Mouse (Mus musculus) liver, postnatal 0 days (tissue): ENCODE measurements around the gene Nup98. TPM values are rescaled to one million over a fixed set of nuclear protein-coding genes. Genes with fewer than 3 reads are reported as not detected.

ENCODE experiments used
- ATAC-seq: fragments of 200-750 bp; cut with Nextera tagmentation; 2 replicates; pipeline ENCODE4 v1.8.0; 2017; ENCODE audit warnings: mild to moderate bottlenecking, moderate library complexity
- DNase-seq: peaks from one replicate; pipeline ENCODE4 v3.0.0-alpha.2; 2016
- H3K27ac ChIP-seq: fragments of 300-500 bp; sonication (generic); 2 replicates; pipeline ENCODE4 v1.5.1; 2014; ENCODE audit warnings: antibody characterized with exemption, moderate library complexity, mild to moderate bottlenecking, low read depth
- H3K27me3 ChIP-seq: fragments of 300-500 bp; sonication (generic); 2 replicates; pipeline ENCODE4 v1.6.1; 2014; ENCODE audit warnings: low read length, control low read depth, mixed read lengths; ENCODE audit not compliant: insufficient read depth
- H3K36me3 ChIP-seq: fragments of 300-500 bp; sonication (generic); replicated peaks from 2 replicates; pipeline ENCODE4 v1.6.1; 2014; ENCODE audit warnings: mild to moderate bottlenecking, control low read depth, low read length, moderate library complexity, mixed read lengths; ENCODE audit not compliant: insufficient read depth
- H3K4me1 ChIP-seq: fragments of 300-500 bp; sonication (generic); 2 replicates; pipeline ENCODE4 v1.6.1; 2014; ENCODE audit warnings: antibody characterized with exemption, mild to moderate bottlenecking, control low read depth; ENCODE audit not compliant: insufficient read depth
- H3K4me2 ChIP-seq: fragments of 300-500 bp; sonication (generic); 2 replicates; pipeline ENCODE4 v1.6.1; 2014; ENCODE audit warnings: low read depth, mild to moderate bottlenecking, low read length, moderate library complexity, mixed read lengths
- H3K4me3 ChIP-seq: fragments of 300-500 bp; sonication (generic); 2 replicates; pipeline ENCODE4 v1.5.1; 2014; ENCODE audit warnings: low read depth, low read length
- H3K9ac ChIP-seq: fragments of 300-500 bp; sonication (generic); replicated peaks from 2 replicates; pipeline ENCODE4 v1.6.1; 2014; ENCODE audit warnings: mild to moderate bottlenecking, moderate library complexity
- H3K9me3 ChIP-seq: fragments of 300-500 bp; sonication (generic); 2 replicates; pipeline ENCODE4 v1.6.1; 2016; ENCODE audit warnings: mild to moderate bottlenecking, control low read depth, low read length, mixed read lengths
- CTCF ChIP-seq: sonication (generic); IDR thresholded peaks from 2 replicates; pipeline ENCODE4 v1.5.1; 2016; ENCODE audit warnings: antibody characterized with exemption, low read depth
- EP300 ChIP-seq: IDR thresholded peaks from 2 replicates; pipeline ENCODE4 v1.6.1; 2016; ENCODE audit warnings: antibody characterized with exemption, low read depth, mild to moderate bottlenecking
- WGBS: fragments of 180-500 bp; shearing (Covaris S2); extraction: QIAGEN DNeasy Blood & Tissue Kit; methylation state at CpG from one replicate; pipeline ENCODE4 v1.1.7; 2014; ENCODE audit not compliant: insufficient replicate concordance; 5-methylcytosine and 5-hydroxymethylcytosine counted together
- polyA plus RNA-seq: library from polyadenylated mRNA; unstranded; fragments of >200 nt; fragmentation: Nextera tagmentation; extraction: Ambion mirVana; gene quantifications from 2 replicates; pipeline ENCODE4 v1.2.1, GENCODE M21; 2015

Gene Nup98
- polyA plus RNA-seq, 1 experiment from 2014 or later = 8.6 TPM

DNA sequence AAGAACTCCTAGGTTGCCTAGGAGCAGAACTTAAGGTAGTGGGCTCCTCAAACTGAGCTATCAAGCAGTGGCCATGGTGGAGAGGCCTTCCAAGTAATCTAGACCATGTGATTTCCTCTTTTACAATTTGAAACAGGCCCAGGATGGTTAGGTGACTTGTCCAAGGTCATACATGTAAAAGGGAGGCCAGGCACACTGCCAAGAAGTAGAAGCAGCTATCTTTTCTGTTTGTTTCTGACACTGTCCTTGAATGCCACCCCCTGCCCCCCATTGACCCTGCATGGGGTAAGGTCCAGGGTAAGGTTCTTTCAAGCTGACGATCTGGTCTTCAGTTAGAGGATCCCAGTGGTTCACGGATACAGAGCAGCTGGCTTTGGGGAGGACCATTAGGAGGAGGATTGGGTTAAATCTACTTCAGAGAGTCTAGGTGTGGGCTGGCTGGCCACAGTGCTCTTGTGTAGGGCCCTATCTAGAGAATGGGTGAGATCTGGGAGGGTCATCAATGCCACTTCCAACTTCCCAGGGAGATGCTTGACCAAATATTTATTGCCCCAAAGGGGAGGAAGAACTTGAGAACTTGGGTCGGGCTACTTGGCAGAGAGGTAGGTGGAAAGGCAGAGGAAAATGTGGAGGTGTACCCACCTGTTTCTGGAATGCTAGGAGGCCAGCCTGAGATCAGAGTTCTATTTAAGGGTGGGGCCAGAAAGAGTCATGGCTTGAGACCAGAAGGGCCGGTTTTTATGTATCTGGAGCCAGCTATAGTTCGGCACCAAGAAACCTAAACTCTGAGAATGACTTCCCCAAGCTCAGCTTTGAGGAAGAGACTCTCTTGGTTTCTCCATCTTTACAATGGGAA is 14.1 kb upstream of the Nup98 start:
- Histone ChIP-seq H3K4me3 (no peak overlapping the region), H3K36me3 (no peaks in the 10 kb centered on the region), H3K4me1 (peaks cover 16% of the 10 kb centered on the region), H3K9ac (no peak overlapping the region), H3K27ac (0 out of 2 replicates have a peak overlapping the region, but pooled peaks have one; percentile 19), H3K4me2 (peak overlapping the region; percentile 95; the same call in 1 of the 2 replicates), H3K9me3 (no peaks in the 10 kb centered on the region), H3K27me3 (no peaks in the 10 kb centered on the region)
- DNase-seq (no peak), ATAC-seq (0 out of 2 replicates have a peak, but pooled peaks have one; percentile 16)
- WGBS = 70% methylated on average over 5 of the region's 5 CpGs
- TF ChIP-seq CTCF (no peak), EP300 (no peak)

DNA sequence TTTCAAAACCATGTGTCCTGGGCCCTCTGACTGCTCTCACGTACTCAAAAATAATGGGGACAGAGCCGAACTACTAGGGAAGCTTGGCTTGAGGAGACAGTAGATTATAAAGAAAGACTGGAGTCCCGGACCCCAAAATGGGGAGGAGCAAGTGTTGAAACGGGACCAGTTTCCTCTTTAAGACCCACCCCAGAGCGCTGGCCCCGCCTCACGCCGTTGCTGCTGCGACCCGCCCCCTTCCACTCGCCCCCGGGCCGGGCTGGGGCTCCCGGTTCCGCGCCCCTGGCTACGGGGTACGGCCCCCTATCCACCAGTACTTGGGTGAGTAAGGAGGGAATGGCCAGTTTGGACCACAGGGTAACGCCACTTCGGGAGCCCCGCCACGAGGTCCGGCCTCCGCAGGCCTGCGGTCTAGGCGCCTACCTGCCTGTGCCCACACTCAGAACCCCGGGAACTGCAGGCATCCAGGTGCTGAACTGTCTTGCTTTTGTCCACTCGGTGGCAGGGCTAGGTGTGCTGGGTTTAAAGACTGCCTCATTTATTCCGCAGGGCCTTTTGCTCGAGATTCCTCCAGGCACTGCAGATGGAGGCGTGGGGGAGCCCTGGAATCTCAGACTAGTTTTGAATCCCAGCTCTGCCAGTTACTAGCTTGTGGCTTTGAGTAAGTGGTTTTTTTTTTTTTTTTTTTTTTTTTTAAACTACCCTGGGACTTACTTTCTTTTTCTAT is 13.0 kb upstream of the Nup98 start:
- ATAC-seq (peak; percentile 81), DNase-seq (peak; percentile 74)
- no peaks in the 10 kb centered on the region for H3K9me3 ChIP-seq
- peak overlapping the region; percentile 75 for H3K27ac ChIP-seq
- H3K27me3 ChIP-seq = no peaks in the 10 kb centered on the region
- TF ChIP-seq CTCF = no peak
- no peak for TF ChIP-seq EP300
- 2% methylated on average over 31 of the region's 31 CpGs for WGBS
- no peaks in the 10 kb centered on the region for H3K36me3 ChIP-seq
- peak overlapping the region; percentile 75 for H3K4me3 ChIP-seq
- H3K4me2 ChIP-seq = peak overlapping the region; percentile 95
- H3K9ac ChIP-seq = peak overlapping the region; percentile 75
- H3K4me1 ChIP-seq = peaks cover 16% of the 10 kb centered on the region

DNA sequence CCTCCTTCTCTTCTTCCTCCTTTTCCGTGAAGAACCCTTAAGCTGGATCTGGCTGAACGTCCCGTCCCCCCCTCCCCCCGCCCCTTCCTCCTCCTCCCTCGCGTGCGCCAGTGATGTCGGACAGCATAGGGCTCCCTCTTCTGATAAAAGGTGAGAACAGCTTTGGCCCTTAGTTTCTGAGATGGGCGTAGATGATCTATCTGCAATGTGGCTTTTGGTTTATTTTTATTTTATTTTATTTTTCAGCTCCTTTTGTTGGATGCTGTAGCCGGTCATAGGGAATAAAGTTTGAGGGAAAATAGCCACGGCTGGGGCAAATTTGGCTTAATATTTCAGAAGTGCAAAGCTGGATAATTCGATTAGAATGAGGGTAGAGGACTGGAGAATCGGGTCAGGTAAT is 12.4 kb upstream of the Nup98 start:
- H3K27ac ChIP-seq = peak overlapping the region; percentile 75

DNA sequence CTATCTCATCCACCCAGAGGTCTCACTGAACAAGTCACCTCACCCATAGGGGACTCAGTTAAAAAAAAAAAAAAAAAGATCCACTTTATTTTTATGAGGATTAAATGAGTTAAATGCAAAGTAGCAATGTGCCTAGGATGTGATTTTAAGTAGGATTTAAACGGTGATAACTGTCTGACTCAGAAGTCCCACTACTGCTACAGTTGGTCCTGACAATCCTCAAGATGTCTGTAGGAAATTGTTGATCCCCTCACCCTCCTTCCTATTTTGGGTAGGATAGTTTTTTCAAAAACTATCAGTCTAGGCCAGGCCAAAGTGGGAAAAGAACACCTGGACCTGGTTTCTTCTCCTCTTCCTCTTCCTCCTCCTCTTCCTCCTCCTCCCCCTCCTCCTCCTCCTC is 11.9 kb upstream of the Nup98 start:
- ATAC-seq (no peak), DNase-seq (no peak)
- Histone ChIP-seq H3K36me3 (no peaks in the 10 kb centered on the region), H3K4me3 (peak overlapping the region; percentile 75), H3K9ac (no peak overlapping the region), H3K4me2 (peak overlapping the region; percentile 95; the same call in 1 of the 2 replicates), H3K9me3 (no peaks in the 10 kb centered on the region), H3K27ac (no peak overlapping the region), H3K4me1 (peaks cover 16% of the 10 kb centered on the region), H3K27me3 (no peaks in the 10 kb centered on the region)
- no peak for TF ChIP-seq EP300
- TF ChIP-seq CTCF = no peak
- WGBS = 30% methylated on average over 1 of the region's 1 CpGs

More for the DNA sequence above, 12.4 kb upstream of the Nup98 start:
- peak; percentile 68 for DNase-seq
- H3K4me1 ChIP-seq = peaks cover 16% of the 10 kb centered on the region
- peak; percentile 71 for TF ChIP-seq CTCF
- TF ChIP-seq EP300 = no peak
- ATAC-seq = peak; percentile 78
- no peaks in the 10 kb centered on the region for H3K9me3 ChIP-seq
- WGBS = 3% methylated on average over 13 of the region's 13 CpGs
- H3K9ac ChIP-seq = peak overlapping the region; percentile 75
- no peaks in the 10 kb centered on the region for H3K36me3 ChIP-seq
- H3K4me2 ChIP-seq = peak overlapping the region; percentile 95
- peak overlapping the region; percentile 75 for H3K4me3 ChIP-seq
- no peaks in the 10 kb centered on the region for H3K27me3 ChIP-seq

DNA sequence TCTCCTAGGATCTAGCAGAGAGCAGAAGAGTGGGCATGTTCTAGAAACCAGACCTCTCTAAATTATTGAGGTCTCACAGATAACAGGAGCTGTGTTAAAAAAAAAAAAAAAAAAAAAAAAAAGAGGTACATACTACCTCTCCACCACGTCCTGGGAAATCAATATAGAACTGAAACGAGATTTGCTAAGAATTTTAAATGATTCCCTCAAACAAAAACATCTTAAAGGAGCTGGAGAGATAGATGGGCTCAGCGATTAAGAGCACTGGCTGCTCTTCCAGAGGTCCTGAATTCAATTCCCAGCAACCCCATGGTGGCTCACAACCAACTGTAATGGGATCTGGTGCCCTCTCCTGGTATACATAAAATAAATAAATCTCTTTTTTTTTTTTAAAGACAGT is 1.1 kb upstream of the Nup98 start:
- TF ChIP-seq EP300 (no peak), CTCF (no peak)
- peak overlapping the region; percentile 98 for H3K27ac ChIP-seq
- H3K36me3 ChIP-seq = no peaks in the 10 kb centered on the region
- peak overlapping the region; percentile 96 for H3K4me3 ChIP-seq
- H3K9ac ChIP-seq = peak overlapping the region; percentile 94
- ATAC-seq (no peak), DNase-seq (no peak)
- H3K9me3 ChIP-seq = no peaks in the 10 kb centered on the region
- WGBS = 59% methylated on average over 3 of the region's 3 CpGs
- H3K4me2 ChIP-seq = peak overlapping the region; percentile 95
- peaks cover 21% of the 10 kb centered on the region for H3K4me1 ChIP-seq
- no peaks in the 10 kb centered on the region for H3K27me3 ChIP-seq

DNA sequence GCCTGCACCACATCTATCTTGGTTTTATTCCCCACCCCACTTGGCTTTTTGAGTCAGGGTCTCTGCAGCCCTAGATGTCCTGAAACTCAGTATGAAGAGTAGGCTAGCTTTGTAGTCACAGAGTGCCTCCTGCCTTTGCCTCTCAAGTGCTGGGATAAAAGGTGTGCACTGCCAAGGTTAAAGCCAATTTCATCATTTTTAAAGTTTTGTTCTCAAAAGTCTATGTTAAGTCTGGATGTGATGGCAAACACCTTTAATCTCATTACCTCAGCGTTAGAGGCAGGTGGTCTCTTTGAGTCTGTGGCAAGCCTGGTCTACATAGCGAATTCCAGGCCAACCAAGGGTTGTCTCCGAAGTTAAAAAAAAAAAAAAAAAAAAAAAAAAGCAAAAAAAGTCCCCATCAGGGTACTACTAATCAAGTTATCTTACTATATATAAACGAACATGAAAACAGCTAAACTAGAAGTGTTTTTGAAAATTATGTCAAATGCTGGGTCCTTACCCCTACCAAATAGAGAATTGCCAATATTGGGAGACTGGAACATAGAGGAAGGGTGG is 1.1 kb downstream of the Nup98 start:
- ATAC-seq (no peak), DNase-seq (no peak)
- WGBS = 44% methylated on average over 4 of the region's 4 CpGs
- peak overlapping the region; percentile 98; the same call in 1 of the 2 replicates for H3K27ac ChIP-seq
- peaks cover 33% of the 10 kb centered on the region for H3K4me1 ChIP-seq
- H3K9ac ChIP-seq = peak overlapping the region; percentile 94
- H3K9me3 ChIP-seq = no peaks in the 10 kb centered on the region
- H3K4me3 ChIP-seq = peak overlapping the region; percentile 96
- no peaks in the 10 kb centered on the region for H3K27me3 ChIP-seq
- peak overlapping the region; percentile 95 for H3K4me2 ChIP-seq
- TF ChIP-seq EP300 (no peak), CTCF (no peak)
- no peaks in the 10 kb centered on the region for H3K36me3 ChIP-seq
